Mouse (Mus musculus): ENCODE results near the gene Grwd1. TPM values are rescaled to one million over a fixed set of nuclear protein-coding genes. Genes with fewer than 3 reads are reported as not detected.
A peak's percentile ranks its signal among the peaks of the same experiment; 100 is the strongest.

The Grwd1 gene
- total RNA-seq, 2 experiments from 2014 or later, result 21.0 to 22.2 TPM

- intact Hi-C loops (cut with DNase I), result no loop called here
- peak; percentile 96 to 98 for DNase-seq (ENCODE audit: low spot score in 2 of 2)
Measured at GRCm38 (mm10) chr7:45784524-45785372, 46.0 kb downstream of the Grwd1 start, which contains the start of gene Sult2b1. TSS of gene Sult2b1 (minus strand) at chr7:45784669.

GRCm38 (mm10) chr7:45783511-45784091 is 47.1 kb downstream of the Grwd1 start, which contains the start of gene Lmtk3:
TSS of gene Lmtk3 (plus strand) at chr7:45783738.
- DNase-seq (ENCODE audit: low spot score in 2 of 2), result peak; percentile 79 to 85
- intact Hi-C loops (cut with DNase I), result no loop called here

- intact Hi-C loops (cut with DNase I), result no loop called here
- no peak for DNase-seq (ENCODE audit: low spot score in 2 of 2)
Measured at GRCm38 (mm10) chr7:45782271-45782670, 48.5 kb downstream of the Grwd1 start.

- intact Hi-C loops (cut with DNase I), result no loop called here
- no peak for DNase-seq (ENCODE audit: low spot score in 2 of 2)
Measured at GRCm38 (mm10) chr7:45779081-45779641, 51.6 kb downstream of the Grwd1 start.

GRCm38 (mm10) chr7:45775237-45775636 is 55.5 kb downstream of the Grwd1 start:
- no peak for DNase-seq (ENCODE audit: low spot score in 2 of 2)
- intact Hi-C loops (cut with DNase I), result no loop called here

Other genes starting within 250 kb of the Grwd1 start
- not detected for gene Fgf21, start 215.5 kb downstream of the Grwd1 start, total RNA-seq (2021)
- not detected for gene Fut1, start 213.7 kb downstream of the Grwd1 start, total RNA-seq (2021)
- under 1 TPM in 1 of 2 experiments, not detected in 1; 0.26 TPM for gene Izumo1, start 209.1 kb downstream of the Grwd1 start, total RNA-seq (2021)
- gene Rasip1, start 203.5 kb downstream of the Grwd1 start, total RNA-seq (2021), result 10 to 100 TPM; 11.2 to 11.3 TPM
- gene Mamstr, start 191.0 kb downstream of the Grwd1 start, total RNA-seq (2021), result 1 to 10 TPM; 2.2 to 2.6 TPM
- under 1 TPM; 0.19 to 0.46 TPM for gene Fut2, start 164.6 kb downstream of the Grwd1 start, total RNA-seq (2021)
- gene Ntn5, start 146.9 kb downstream of the Grwd1 start, total RNA-seq (2021), result 1 to 10 TPM in 1 of 2 experiments, under 1 TPM in 1; 0.91 to 1.5 TPM
- under 1 TPM; 0.20 to 0.30 TPM for gene Sec1, start 136.5 kb downstream of the Grwd1 start, total RNA-seq (2021)
- 100 to 1,000 TPM; 168 to 172 TPM for gene Car11, start 131.1 kb downstream of the Grwd1 start, total RNA-seq (2021)
- gene Dbp, start 125.9 kb downstream of the Grwd1 start, total RNA-seq (2021), result 10 to 100 TPM; 68.7 to 83.5 TPM
- 100 to 1,000 TPM; 369 to 389 TPM for gene Rpl18, start 115.5 kb downstream of the Grwd1 start, total RNA-seq (2021)
- gene Sphk2, start 112.9 kb downstream of the Grwd1 start, total RNA-seq (2021), result 10 to 100 TPM; 28.8 to 32.7 TPM
- under 1 TPM; 0.24 to 0.34 TPM for gene Fam83e, start 109.7 kb downstream of the Grwd1 start, total RNA-seq (2021)
- gene Spaca4, start 105.1 kb downstream of the Grwd1 start, total RNA-seq (2021), result not detected
- gene Lmtk3, start 47.2 kb downstream of the Grwd1 start, total RNA-seq (2021), result 100 to 1,000 TPM; 261 to 275 TPM
- gene Sult2b1, start 46.3 kb downstream of the Grwd1 start, total RNA-seq (2021), result 10 to 100 TPM in 1 of 2 experiments, 1 to 10 TPM in 1; 10.0 to 13.0 TPM
- 100 to 1,000 TPM; 227 to 229 TPM for gene Cyth2, start 16.4 kb downstream of the Grwd1 start, total RNA-seq (2021)
- gene Kcnj14, start 6.2 kb downstream of the Grwd1 start, total RNA-seq (2021), result 1 to 10 TPM; 1.8 to 1.9 TPM
- gene Kdelr1, start 41.8 kb upstream of the Grwd1 start, total RNA-seq (2021), result 10 to 100 TPM; 87.1 to 98.6 TPM
- gene Grin2d, start 47.4 kb upstream of the Grwd1 start, total RNA-seq (2021), result 10 to 100 TPM; 21.2 to 22.3 TPM
- under 1 TPM; 0.36 to 0.53 TPM for gene Syngr4, start 65.8 kb upstream of the Grwd1 start, total RNA-seq (2021)
- 10 to 100 TPM; 22.1 to 25.7 TPM for gene Tmem143, start 66.0 kb upstream of the Grwd1 start, total RNA-seq (2021)
- gene Emp3, start 90.5 kb upstream of the Grwd1 start, total RNA-seq (2021), result 1 to 10 TPM; 5.3 to 5.6 TPM
- 1 to 10 TPM; 1.4 to 2.1 TPM for gene Ccdc114, start 93.1 kb upstream of the Grwd1 start, total RNA-seq (2021)
- gene Abcc6, start 199.4 kb upstream of the Grwd1 start, total RNA-seq (2021), result 1 to 10 TPM; 5.2 to 5.9 TPM
- 100 to 1,000 TPM; 120 TPM for gene Nomo1, start 202.8 kb upstream of the Grwd1 start, total RNA-seq (2021)

Data from left cerebral cortex, postnatal 14 days (tissue).